Comparison of ENCODE assay signal across 8 mouse cellular contexts in genomic region chr16:64850287-64851084, GRCm38 (mm10). TPM values are rescaled to one million over a fixed set of nuclear protein-coding genes. Genes with fewer than 3 reads are reported as not detected.
DNase-seq lines count a peak whose midpoint lies in the region; ATAC-seq lines count a peak whose summit lies in the region.

No protein-coding gene starts in this region.

- H3K4me2 ChIP-seq in forebrain, embryonic 15.5 days (replicated peaks), result peak overlapping the region; percentile 76
- peak overlapping the region; percentile 91 for H3K4me2 ChIP-seq in hindbrain, embryonic 14.5 days (replicated peaks)

- H3K9ac ChIP-seq in forebrain, embryonic 15.5 days (replicated peaks), result peak overlapping the region; percentile 74
- H3K9ac ChIP-seq in hindbrain, embryonic 14.5 days, result peak overlapping the region; percentile 91

- H3K27ac ChIP-seq in forebrain, embryonic 15.5 days (replicated peaks), result peak overlapping the region; percentile 96
- H3K27ac ChIP-seq in hindbrain, embryonic 14.5 days, result peak overlapping the region; percentile 98

- WGBS in forebrain, embryonic 15.5 days, result 5% methylated on average over 16 of the region's 16 CpGs
- 6% methylated on average over 16 of the region's 16 CpGs for WGBS in hindbrain, embryonic 14.5 days

- H3K9me3 ChIP-seq in forebrain, embryonic 15.5 days, result no peaks in the 10 kb centered on the region
- no peaks in the 10 kb centered on the region for H3K9me3 ChIP-seq in hindbrain, embryonic 14.5 days (ENCODE audit: control insufficient read depth, low read length)

- peak; percentile 21 for DNase-seq in MN1 (ENCODE audit: low spot score)
- peak; percentile 75 for DNase-seq in cerebellum, adult 11-12 months
- DNase-seq in hindbrain, embryonic 14.5 days (ENCODE audit: low spot score), result peak; percentile 48
- DNase-seq in left cerebral cortex, adult 18-20 months (ENCODE audit: low spot score in 2 of 2), result peak; percentile 18 to 27
- DNase-seq in lung, postnatal 4 days, result peak; percentile 35 to 37
- peak; percentile 62 to 67 for DNase-seq in right cerebral cortex, postnatal 10 days (ENCODE audit: low spot score in 2 of 2)
- DNase-seq in natural killer cell, adult 2 months (ENCODE audit: low spot score in 2 of 2), result no peak

- H3K27me3 ChIP-seq in forebrain, embryonic 15.5 days, result no peaks in the 10 kb centered on the region
- no peaks in the 10 kb centered on the region for H3K27me3 ChIP-seq in hindbrain, embryonic 14.5 days (ENCODE audit: control insufficient read depth, insufficient read depth, low read length)

- peaks cover 4% of the 10 kb centered on the region for H3K36me3 ChIP-seq in forebrain, embryonic 15.5 days
- peaks cover 13% of the 10 kb centered on the region for H3K36me3 ChIP-seq in hindbrain, embryonic 14.5 days (replicated peaks; ENCODE audit: control insufficient read depth, insufficient read depth)

- H3K4me1 ChIP-seq in forebrain, embryonic 15.5 days, result peaks cover 33% of the 10 kb centered on the region
- H3K4me1 ChIP-seq in hindbrain, embryonic 14.5 days (replicated peaks; ENCODE audit: control insufficient read depth, insufficient read depth, low read length), result peaks cover 32% of the 10 kb centered on the region

- H3K4me3 ChIP-seq in forebrain, embryonic 15.5 days, result peak overlapping the region; percentile 78
- peak overlapping the region; percentile 94 for H3K4me3 ChIP-seq in hindbrain, embryonic 14.5 days (replicated peaks; ENCODE audit: low read length)

- no peak for ATAC-seq in forebrain, embryonic 15.5 days (replicated peaks)
- ATAC-seq in hindbrain, embryonic 14.5 days (ENCODE audit: low FRiP score), result peak; percentile 0; the same call in 1 of the 2 replicates

RNA-seq across cellular contexts. Expression of gene Zfp654, which starts 1.0 kb away (rescaled TPM):
- 6.4 and 7.1 TPM in 2 replicates for polyA plus RNA-seq in forebrain, embryonic 15.5 days (2015; fragmentation: Nextera tagmentation; extraction: Ambion mirVana)
- 8.2 and 9.5 TPM in 2 replicates for polyA plus RNA-seq in hindbrain, embryonic 14.5 days (2014; fragmentation: Nextera tagmentation; extraction: Ambion mirVana)
- total RNA-seq in left cerebral cortex, adult 18-20 months (2021), result 10 to 100 TPM; 17.1 to 17.7 TPM

RNA-seq across cellular contexts. Expression of gene Cggbp1, which starts 1.3 kb away (rescaled TPM):
- 78.9 and 84.0 TPM in 2 replicates for polyA plus RNA-seq in forebrain, embryonic 15.5 days (2015; fragmentation: Nextera tagmentation; extraction: Ambion mirVana)
- 86.9 and 103 TPM in 2 replicates for polyA plus RNA-seq in hindbrain, embryonic 14.5 days (2014; fragmentation: Nextera tagmentation; extraction: Ambion mirVana)
- 10 to 100 TPM; 59.0 to 62.7 TPM for total RNA-seq in left cerebral cortex, adult 18-20 months (2021)

Comparison
In these comparisons a context has a peak if more than half of its experiments do, and no peak if none do; other contexts are left out.
1. DNase-seq: peak in MN1 (single experiment), cerebellum, adult 11-12 months (single experiment), hindbrain, embryonic 14.5 days (single experiment), left cerebral cortex, adult 18-20 months (2 of 2), lung, postnatal 4 days (2 of 2) and right cerebral cortex, postnatal 10 days (2 of 2); none in natural killer cell, adult 2 months (0 of 2).